Mouse (Mus musculus) CH12.LX (cell line): Measurements from ENCODE around the gene Hpse. TPM values are rescaled to one million over a fixed set of nuclear protein-coding genes. Genes with fewer than 3 reads are reported as not detected.
A peak's percentile ranks its signal among the peaks of the same experiment; 100 is the strongest.

ENCODE experiments used
- DNase-seq: peaks from one replicate; pipeline ENCODE4 v3.0.0-alpha.2; 2013; ENCODE audit errors: extremely low read depth
- H3K27ac ChIP-seq: 2 replicates; pipeline ENCODE4 v1.5.1; 2012; ENCODE audit warnings: low read depth, mild to moderate bottlenecking, control low read depth, moderate library complexity; ENCODE audit not compliant: insufficient read depth
- H3K27me3 ChIP-seq: replicated peaks from 2 replicates; pipeline ENCODE3; 2012; ENCODE audit warnings: inconsistent platforms
- H3K36me3 ChIP-seq, 2 experiments: replicated peaks in 1 of 2; 2 replicates each; pipeline versions ENCODE3 to v1.6.1; 2012; ENCODE audit warnings: inconsistent platforms in 1 of 2, low read length in 1 of 2, mild to moderate bottlenecking in 1 of 2, mixed read lengths in 1 of 2, moderate library complexity in 1 of 2; ENCODE audit not compliant: control insufficient read depth in 1 of 2, insufficient read depth in 1 of 2
- H3K4me1 ChIP-seq, 2 experiments: 2 replicates each; pipeline ENCODE4 v1.6.1; 2012; ENCODE audit warnings: inconsistent platforms in 1 of 2, moderate library complexity in 1 of 2; ENCODE audit not compliant: insufficient read depth in 2 of 2, control insufficient read depth in 1 of 2
- H3K4me2 ChIP-seq: 2 replicates; pipeline ENCODE4 v1.6.1; 2012; ENCODE audit warnings: low read depth, mild to moderate bottlenecking, control low read depth; ENCODE audit not compliant: poor library complexity, insufficient read depth, severe bottlenecking
- H3K4me3 ChIP-seq, 3 experiments: fragments of 150-350 bp in 1 of 3; sonication (generic) in 1 of 3; replicated peaks in 1 of 3; 2 replicates each; pipeline versions ENCODE3 to v1.5.1; 2011 to 2012; ENCODE audit warnings: low read depth in 2 of 3, low read length in 2 of 3, mild to moderate bottlenecking in 2 of 3, moderate library complexity in 2 of 3, control low read depth in 1 of 3, improper control_type of control experiment in 1 of 3, inconsistent platforms in 1 of 3, mixed read lengths in 1 of 3; ENCODE audit not compliant: poor library complexity in 1 of 3
- H3K79me2 ChIP-seq: replicated peaks from 2 replicates; pipeline ENCODE4 v1.6.1; 2012; ENCODE audit warnings: mild to moderate bottlenecking, moderate library complexity; ENCODE audit not compliant: control insufficient read depth, poor library complexity, insufficient read depth, severe bottlenecking; ENCODE audit errors: extremely low read depth
- H3K9ac ChIP-seq: 2 replicates; pipeline ENCODE4 v1.6.1; 2012; ENCODE audit warnings: low read depth, mild to moderate bottlenecking, control low read depth, moderate library complexity; ENCODE audit not compliant: insufficient read depth
- H3K9me3 ChIP-seq: replicated peaks from 2 replicates; pipeline ENCODE3; 2012; ENCODE audit warnings: low read length, inconsistent platforms, mixed read lengths
- BHLHE40 ChIP-seq: IDR thresholded peaks from 2 replicates; pipeline ENCODE4 v1.6.1; 2011; ENCODE audit warnings: mild to moderate bottlenecking, low read depth, low read length, improper control_type of control experiment
- CHD2 ChIP-seq: IDR thresholded peaks from 2 replicates; pipeline ENCODE4 v1.6.1; 2011; ENCODE audit warnings: low read length, improper control_type of control experiment
- E2F4 ChIP-seq: IDR thresholded peaks from 2 replicates; pipeline ENCODE4 v1.6.1; 2011; ENCODE audit warnings: low read depth, low read length, improper control_type of control experiment; ENCODE audit not compliant: insufficient replicate concordance
- ELF1 ChIP-seq: IDR thresholded peaks from 2 replicates; pipeline ENCODE4 v1.6.1; 2014; ENCODE audit warnings: low read depth, mild to moderate bottlenecking, inconsistent platforms, low read length, improper control_type of control experiment
- ETS1 ChIP-seq: conservative IDR thresholded peaks from 2 replicates; pipeline ENCODE4 v1.6.1; 2012; ENCODE audit warnings: low read depth, mild to moderate bottlenecking, inconsistent platforms, low read length, improper control_type of control experiment, moderate library complexity
- GABPA ChIP-seq: IDR thresholded peaks from 2 replicates; pipeline ENCODE4 v1.6.1; 2012; ENCODE audit warnings: low read depth, low read length, improper control_type of control experiment, inconsistent platforms; ENCODE audit not compliant: insufficient replicate concordance
- HCFC1 ChIP-seq: IDR thresholded peaks from 2 replicates; pipeline ENCODE4 v1.6.1; 2012; ENCODE audit warnings: low read depth, mild to moderate bottlenecking, inconsistent platforms, low read length, improper control_type of control experiment
- IRF4 ChIP-seq: IDR thresholded peaks from 2 replicates; pipeline ENCODE4 v1.6.1; 2014; ENCODE audit warnings: low read depth, mild to moderate bottlenecking, inconsistent platforms, low read length, improper control_type of control experiment
- JUND ChIP-seq: conservative IDR thresholded peaks from 2 replicates; pipeline ENCODE4 v1.6.1; 2011; ENCODE audit warnings: low read depth, low read length, improper control_type of control experiment
- KAT2A ChIP-seq: IDR thresholded peaks from 2 replicates; pipeline ENCODE4 v1.6.1; 2012; ENCODE audit warnings: low read length, improper control_type of control experiment, inconsistent platforms; ENCODE audit not compliant: insufficient replicate concordance
- MAFK ChIP-seq: IDR thresholded peaks from 2 replicates; pipeline ENCODE4 v1.6.1; 2011; ENCODE audit warnings: low read length, improper control_type of control experiment; ENCODE audit not compliant: insufficient replicate concordance
- MAX ChIP-seq: IDR thresholded peaks from 2 replicates; pipeline ENCODE4 v1.6.1; 2011; ENCODE audit warnings: low read length, improper control_type of control experiment
- MAZ ChIP-seq: IDR thresholded peaks from 2 replicates; pipeline ENCODE4 v1.6.1; 2012; ENCODE audit warnings: low read depth, mild to moderate bottlenecking, inconsistent platforms, low read length, improper control_type of control experiment, moderate library complexity
- MEF2A ChIP-seq: IDR thresholded peaks from 2 replicates; pipeline ENCODE4 v1.6.1; 2014; ENCODE audit warnings: low read depth, mild to moderate bottlenecking, inconsistent platforms, low read length, improper control_type of control experiment, borderline replicate concordance
- MXI1 ChIP-seq: IDR thresholded peaks from 2 replicates; pipeline ENCODE4 v1.6.1; 2011; ENCODE audit warnings: mild to moderate bottlenecking, low read depth, low read length, improper control_type of control experiment
- MYC ChIP-seq: IDR thresholded peaks from 2 replicates; pipeline ENCODE4 v1.6.1; 2011; ENCODE audit warnings: low read depth, mild to moderate bottlenecking, improper control_type of control experiment, low read length
- NELFE ChIP-seq: IDR thresholded peaks from 2 replicates; pipeline ENCODE4 v1.6.1; 2011; ENCODE audit warnings: low read depth, low read length, improper control_type of control experiment
- PAX5 ChIP-seq: IDR thresholded peaks from 2 replicates; pipeline ENCODE4 v1.6.1; 2012; ENCODE audit warnings: low read length, inconsistent platforms, mixed read lengths
- POLR2A ChIP-seq: IDR thresholded peaks from 2 replicates; pipeline ENCODE4 v1.6.1; 2011; ENCODE audit warnings: low read depth, mild to moderate bottlenecking, improper control_type of control experiment, low read length
- POLR2AphosphoS2 ChIP-seq: IDR thresholded peaks from 2 replicates; pipeline ENCODE4 v1.6.1; 2011; ENCODE audit warnings: low read depth, low read length, improper control_type of control experiment
- RAD21 ChIP-seq: IDR thresholded peaks from 2 replicates; pipeline ENCODE4 v1.6.1; 2011; ENCODE audit warnings: low read depth, mild to moderate bottlenecking, low read length, improper control_type of control experiment, moderate library complexity
- RCOR1 ChIP-seq: conservative IDR thresholded peaks from 2 replicates; pipeline ENCODE4 v1.6.1; 2012; ENCODE audit warnings: low read depth, mild to moderate bottlenecking, inconsistent platforms, low read length, improper control_type of control experiment
- SIN3A ChIP-seq: IDR thresholded peaks from 2 replicates; pipeline ENCODE4 v1.6.1; 2012; ENCODE audit warnings: low read length, improper control_type of control experiment, inconsistent platforms
- SMC3 ChIP-seq: IDR thresholded peaks from 2 replicates; pipeline ENCODE4 v1.6.1; 2011; ENCODE audit warnings: low read depth, low read length, improper control_type of control experiment
- TBP ChIP-seq: conservative IDR thresholded peaks from 2 replicates; pipeline ENCODE4 v1.6.1; 2011; ENCODE audit warnings: low read depth, low read length, improper control_type of control experiment
- TCF12 ChIP-seq: IDR thresholded peaks from 2 replicates; pipeline ENCODE4 v1.6.1; 2014; ENCODE audit warnings: low read depth, mild to moderate bottlenecking, inconsistent platforms, low read length, improper control_type of control experiment
- UBTF ChIP-seq: IDR thresholded peaks from 2 replicates; pipeline ENCODE4 v1.6.1; 2012; ENCODE audit warnings: low read depth, mild to moderate bottlenecking, inconsistent platforms, low read length, improper control_type of control experiment, moderate library complexity
- USF1 ChIP-seq: IDR thresholded peaks from 2 replicates; pipeline ENCODE4 v1.6.1; 2014; ENCODE audit warnings: low read depth, mild to moderate bottlenecking, inconsistent platforms, low read length, improper control_type of control experiment
- USF2 ChIP-seq: conservative IDR thresholded peaks from 2 replicates; pipeline ENCODE4 v1.6.1; 2011; ENCODE audit warnings: low read depth, low read length, improper control_type of control experiment
- ZMIZ1 ChIP-seq: IDR thresholded peaks from 2 replicates; pipeline ENCODE4 v1.6.1; 2012; ENCODE audit warnings: low read depth, mild to moderate bottlenecking, inconsistent platforms, low read length, improper control_type of control experiment
- ZNF384 ChIP-seq: IDR thresholded peaks from 2 replicates; pipeline ENCODE4 v1.6.1; 2012; ENCODE audit warnings: low read depth, low read length, improper control_type of control experiment, inconsistent platforms
- dilution Hi-C: fragments of 300-500 bp; cut with MboI; formaldehyde crosslinking; loops from 2 replicates; pipeline ENCODE4 v1.14.3; 2020; ENCODE audit warnings: low sequenced_read_pairs; ENCODE audit not compliant: extremely low pct_unique_long_range_greater_than_20kb, extremely low pct_ligation_motif_present
- in situ Hi-C: fragments of 300-500 bp; cut with MboI; formaldehyde crosslinking; loops from 3 replicates; pipeline ENCODE4 v1.14.3; 2019; ENCODE audit warnings: low sequenced_read_pairs, low pct_ligation_motif_present, low pct_unique_long_range_greater_than_20kb, mixed read lengths
- polyA plus RNA-seq: library from polyadenylated mRNA; unstranded; fragments of >175 nt; gene quantifications from 2 replicates; pipeline ENCODE4 v1.2.1, GENCODE M21; 2012; ENCODE audit warnings: low read depth; ENCODE audit not compliant: insufficient read length
- total RNA-seq, 2 experiments: library from RNA; depleted of rRNA; stranded (reverse); fragments of 300-350 nt in 1 of 2; fragments of >200 nt in 1 of 2; gene quantifications; 2 replicates each; pipeline ENCODE4 v1.2.3; 2012 to 2014

Gene Hpse
- total and polyA plus RNA-seq, 3 experiments = 3.3 to 9.5 (median 3.8) TPM

GRCm38 (mm10) chr5:100728757-100729156, 9.2 kb upstream of the Hpse start:
- Histone ChIP-seq H3K4me2 (no peak overlapping the region), H3K27ac (no peak overlapping the region)
- no peak for DNase-seq

GRCm38 (mm10) chr5:100726001-100726400, 6.5 kb upstream of the Hpse start:
- Histone ChIP-seq H3K36me3 (no peaks in the 10 kb centered on the region), H3K9ac (no peak overlapping the region), H3K4me1 (peaks cover 5 to 10% of the 10 kb centered on the region in 2 experiments), H3K27ac (no peak overlapping the region), H3K27me3 (no peaks in the 10 kb centered on the region), H3K4me2 (no peak overlapping the region), H3K79me2 (no peaks in the 10 kb centered on the region), H3K9me3 (peaks cover 7% of the 10 kb centered on the region), H3K4me3 (no peak overlapping the region)
- in situ Hi-C loops = no loop called here
- DNase-seq = peak; percentile 26
- dilution Hi-C loops = no loop called here
- TF ChIP-seq PAX5 (no peak), ELF1 (no peak), MXI1 (no peak), UBTF (no peak), KAT2A (no peak), E2F4 (no peak), SMC3 (no peak), HCFC1 (no peak), BHLHE40 (no peak), MYC (no peak), RCOR1 (0 out of 2 replicates have a peak, but pooled peaks have one; percentile 21), IRF4 (peak; percentile 91), SIN3A (no peak), MEF2A (0 out of 2 replicates have a peak, but pooled peaks have one; percentile 28), NELFE (no peak), MAZ (no peak), ZNF384 (no peak), POLR2A (no peak), GABPA (no peak), POLR2AphosphoS2 (no peak), USF1 (no peak), JUND (peak; percentile 55), ETS1 (no peak), USF2 (no peak), TBP (no peak), CHD2 (no peak), MAX (no peak), MAFK (no peak), ZMIZ1 (no peak), RAD21 (no peak), TCF12 (peak; percentile 50)

More at GRCm38 (mm10) chr5:100728757-100729156, 9.2 kb upstream of the Hpse start:
- no peaks in the 10 kb centered on the region for H3K36me3 ChIP-seq
- H3K79me2 ChIP-seq = no peaks in the 10 kb centered on the region
- no peak overlapping the region for H3K9ac ChIP-seq
- peaks cover 7% of the 10 kb centered on the region for H3K9me3 ChIP-seq
- H3K27me3 ChIP-seq = no peaks in the 10 kb centered on the region
- dilution Hi-C loops (no loop called here), in situ Hi-C loops (no loop called here)
- no peak overlapping the region for H3K4me3 ChIP-seq
- peaks cover 8 to 20% of the 10 kb centered on the region in 2 experiments for H3K4me1 ChIP-seq
- TF ChIP-seq SMC3 (no peak), SIN3A (no peak), RAD21 (no peak), MYC (no peak), MXI1 (no peak), JUND (no peak), TCF12 (no peak), IRF4 (no peak), MAZ (no peak), TBP (no peak)
